Mouse (Mus musculus): ENCODE results near the gene Bbs5.
"Not testable (repeated sequence)": the region's sequence is repeated elsewhere in the genome, so short reads cannot be mapped to it uniquely, and the experiment has no call there.

Bbs5 gene

DNA sequence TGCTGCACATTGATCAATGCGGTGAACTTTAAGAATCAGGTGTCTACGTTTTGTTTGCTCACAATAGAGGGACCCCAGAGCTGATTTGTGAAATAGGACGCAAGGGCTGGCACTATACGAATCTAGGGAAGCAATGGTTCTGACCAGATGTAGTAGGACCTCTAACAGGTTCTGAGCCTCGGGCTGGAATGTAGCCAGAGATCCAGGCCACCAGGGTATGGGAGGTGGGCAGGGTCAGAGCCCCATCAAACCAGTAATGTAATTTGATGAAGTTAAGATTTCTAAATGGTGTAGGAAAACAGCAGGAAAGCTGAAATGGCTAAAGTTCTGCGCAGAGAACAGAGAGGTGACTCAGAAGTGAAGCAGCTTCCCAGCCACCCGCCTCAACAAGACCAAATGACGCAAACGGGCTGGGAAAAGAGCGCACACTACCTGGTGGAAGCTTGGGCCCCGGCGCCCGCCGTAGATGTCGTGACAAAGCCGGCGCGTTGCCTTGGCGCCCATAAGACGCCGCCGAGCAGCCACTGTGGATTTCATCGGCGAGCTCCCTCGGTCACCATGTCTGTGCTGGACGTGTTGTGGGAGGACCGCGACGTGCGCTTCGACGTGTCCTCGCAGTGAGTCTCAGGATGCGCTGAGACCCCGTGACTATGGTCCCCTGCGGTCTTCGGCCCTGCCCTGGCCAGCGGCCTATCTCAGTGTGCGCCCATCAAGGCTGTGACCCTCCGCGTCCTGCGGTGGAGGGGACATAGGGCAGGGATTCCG, at the start of gene Bbs5:
Gene Bbs5, plus strand, starts transcription at position 446 of the 765 bp plus-strand sequence.
- DNase-seq (ENCODE audit: low spot score in 2 of 2), result peak; percentile 85 to 91

DNA sequence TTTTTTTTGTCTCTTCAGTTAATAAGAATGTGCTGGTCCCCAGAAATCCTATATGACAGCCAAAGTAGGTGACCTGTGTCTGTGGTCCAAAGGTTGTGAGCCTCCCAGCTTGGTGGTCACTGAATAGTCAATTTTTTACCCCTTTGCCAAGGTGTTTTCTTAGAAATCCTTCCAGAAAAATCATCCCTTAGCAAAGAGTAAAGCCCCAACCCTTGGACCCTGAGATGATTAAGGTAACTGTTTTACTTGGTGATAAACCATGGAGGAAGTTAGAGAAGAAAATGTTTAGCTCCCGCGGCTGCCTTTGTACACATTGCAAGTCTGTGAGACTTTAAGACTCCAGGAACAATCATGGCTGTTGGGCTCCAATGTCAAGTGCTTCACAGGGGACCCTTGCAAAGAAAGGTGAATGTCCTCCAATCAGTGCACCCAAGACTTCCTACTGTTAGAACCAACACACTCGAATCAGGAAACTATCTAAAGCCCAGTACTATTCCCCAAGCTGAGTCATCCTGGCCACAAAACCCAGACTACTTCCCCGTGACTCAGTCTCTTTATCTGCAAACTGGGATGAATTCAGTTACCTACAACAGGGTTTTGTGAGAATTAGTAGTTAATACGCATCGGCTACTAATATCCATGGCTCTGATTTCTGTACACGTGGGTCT, 43.1 kb upstream of the Bbs5 start:
- DNase-seq (ENCODE audit: low spot score in 2 of 2), result no peak

DNA sequence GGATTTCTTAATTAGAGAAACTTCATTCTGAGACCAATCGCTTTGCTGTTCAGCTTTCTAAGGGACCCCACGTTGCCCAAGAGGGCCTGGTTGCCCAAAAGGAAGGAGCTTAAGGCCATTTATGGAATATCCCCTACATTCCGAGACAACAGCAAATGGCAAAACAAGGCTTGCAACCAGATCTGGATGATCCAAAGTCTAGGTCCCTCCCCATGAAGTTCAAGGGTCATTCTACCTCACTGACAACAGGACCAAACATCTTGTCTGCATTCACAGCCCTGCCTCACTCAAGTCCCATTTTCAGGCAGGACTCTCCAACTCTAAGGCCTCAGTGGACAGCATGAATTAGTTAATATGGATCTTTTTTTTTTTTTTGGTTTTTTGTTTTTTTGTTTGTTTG, 40.4 kb upstream of the Bbs5 start:
- no peak for DNase-seq (ENCODE audit: low spot score in 2 of 2)

DNA sequence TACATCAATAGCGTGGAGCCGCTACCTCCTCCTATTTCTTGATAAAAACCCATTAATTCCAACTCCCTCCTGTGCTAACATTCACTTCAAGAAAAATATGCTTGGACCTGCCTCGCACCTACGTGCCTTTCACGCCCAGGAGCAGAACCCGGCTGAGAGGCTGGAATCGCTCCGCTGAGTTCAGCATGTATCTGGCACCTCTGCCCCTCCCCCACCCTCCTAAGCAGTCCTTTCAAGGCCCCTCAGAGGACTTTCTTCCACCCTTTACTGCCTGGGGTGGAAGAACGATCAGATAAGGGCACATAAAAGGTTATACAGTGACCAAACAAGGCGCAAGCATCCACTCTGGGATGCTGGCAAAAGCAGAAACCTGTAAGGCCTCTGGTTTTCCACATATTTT, 34.7 kb upstream of the Bbs5 start:
- DNase-seq (ENCODE audit: low spot score in 2 of 2), result no peak

DNA sequence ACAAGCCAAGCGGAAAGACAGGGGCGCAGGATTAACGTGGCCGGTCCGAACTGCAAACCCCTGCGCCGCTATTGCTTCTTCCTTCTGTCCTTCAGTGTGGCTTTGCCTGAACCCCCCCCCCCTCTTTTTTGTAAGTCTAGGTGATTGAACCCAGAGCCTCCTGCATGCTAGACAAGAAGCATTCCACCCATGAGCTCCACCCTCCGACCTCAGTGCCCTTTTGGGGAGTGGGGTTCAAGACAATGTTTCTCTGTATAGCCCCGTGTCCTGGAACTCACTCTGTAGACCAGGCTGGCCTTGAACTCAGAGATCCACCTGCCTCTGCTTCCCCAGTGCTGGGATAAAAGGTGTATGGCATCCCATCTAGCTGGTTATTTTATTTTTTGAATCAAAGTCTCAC, 34.3 kb upstream of the Bbs5 start:
- DNase-seq (ENCODE audit: low spot score in 2 of 2), result no peak

DNA sequence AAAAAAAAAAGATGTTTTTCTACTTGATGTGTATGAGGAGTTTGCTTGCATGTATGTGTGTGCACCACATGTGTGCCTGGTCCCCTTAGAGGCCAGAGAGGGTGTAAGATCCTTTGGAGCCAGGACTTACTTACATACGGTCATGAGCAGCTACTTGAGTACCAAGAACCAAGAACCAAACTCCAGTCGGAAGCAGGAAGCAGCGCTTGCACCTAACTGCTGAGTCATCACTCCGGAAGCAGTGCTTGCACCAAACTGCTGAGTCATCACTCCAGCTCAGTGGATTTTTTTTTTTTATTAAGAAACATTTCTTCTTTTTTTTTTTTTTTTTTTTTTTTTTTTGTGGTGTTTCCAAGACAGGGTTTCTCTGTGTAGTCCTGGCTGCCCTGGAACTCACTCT, 33.7 kb upstream of the Bbs5 start:
- no peak for DNase-seq (ENCODE audit: low spot score in 2 of 2)

DNA sequence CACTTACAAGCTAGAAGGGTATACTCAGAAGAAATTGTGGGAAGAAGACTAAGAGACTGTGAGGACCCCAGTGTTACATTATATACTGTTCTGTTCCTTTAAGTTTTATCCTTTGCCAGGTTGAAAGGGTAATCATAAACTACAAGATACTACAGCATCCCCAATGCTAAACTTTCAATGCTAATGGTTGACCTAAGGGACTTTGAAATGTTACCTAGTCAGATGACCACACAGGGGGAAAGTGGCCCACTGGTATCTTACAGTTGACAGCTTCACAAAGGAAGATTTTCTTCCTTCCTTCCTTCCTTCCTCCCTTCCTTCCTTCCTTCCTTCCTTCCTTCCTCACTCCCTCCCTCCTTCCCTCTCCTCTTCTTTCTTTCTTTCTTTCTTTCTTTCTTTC, 28.6 kb upstream of the Bbs5 start:
- no peak for DNase-seq (ENCODE audit: low spot score in 2 of 2)

DNA sequence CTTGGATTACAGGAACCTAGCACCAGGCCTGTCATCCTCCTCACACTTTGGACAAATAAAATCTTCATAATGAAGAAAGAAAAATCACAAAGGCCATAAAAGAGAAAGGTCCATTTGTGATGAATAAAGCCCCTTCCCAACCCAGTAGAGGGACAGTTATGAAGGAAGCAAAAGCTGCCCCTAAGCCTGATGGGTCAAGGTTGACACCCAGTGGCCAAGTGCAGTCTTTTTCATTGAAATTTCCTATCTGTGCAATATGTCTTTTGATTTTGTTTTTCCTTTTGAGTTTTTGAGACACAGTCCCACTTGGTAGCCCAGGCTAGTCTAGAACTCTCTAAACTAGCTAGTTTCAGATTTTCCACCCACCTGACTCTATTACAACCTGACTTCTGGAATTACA, 27.7 kb upstream of the Bbs5 start:
- no peak for DNase-seq (ENCODE audit: low spot score in 2 of 2)

DNA sequence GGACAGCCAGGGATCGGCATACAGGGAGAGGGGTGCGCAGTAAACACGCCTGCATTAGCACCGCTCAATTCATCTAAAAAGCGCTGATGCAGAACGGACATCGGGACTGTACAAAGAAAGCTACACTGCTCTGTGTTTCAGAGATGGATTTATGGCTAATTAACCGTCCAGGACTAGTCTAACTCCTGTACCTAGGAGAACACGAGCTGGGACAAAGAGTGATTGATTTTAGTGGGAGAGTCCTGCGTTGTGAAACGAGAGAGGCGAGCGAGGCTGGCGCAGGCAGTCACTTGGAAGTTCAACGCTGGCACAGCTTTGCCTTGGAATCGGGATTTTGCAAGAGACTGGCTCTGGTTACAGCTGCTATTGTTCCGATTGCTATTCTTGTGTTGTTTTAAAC, 17.8 kb upstream of the Bbs5 start:
- DNase-seq (ENCODE audit: low spot score in 2 of 2), result no peak

DNA sequence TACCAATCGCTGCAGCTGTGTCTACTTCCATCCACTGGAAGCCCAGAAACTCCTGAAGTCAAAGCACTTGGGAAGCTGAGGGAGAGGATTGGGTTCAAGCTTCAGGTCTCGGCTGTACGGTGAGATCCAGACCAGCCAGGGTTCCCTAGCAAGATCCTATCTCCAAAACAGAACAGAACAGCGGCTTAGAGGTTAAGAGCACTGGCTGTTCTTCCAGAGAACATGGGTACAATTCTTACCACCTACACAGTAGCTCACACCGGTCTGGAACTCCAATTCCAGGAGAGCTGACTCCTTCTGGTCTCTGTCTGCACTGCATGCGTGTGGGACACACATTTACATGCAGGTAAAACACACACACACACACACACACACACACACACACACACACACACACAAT, 17.1 kb upstream of the Bbs5 start:
- DNase-seq (ENCODE audit: low spot score in 2 of 2), result no peak

DNA sequence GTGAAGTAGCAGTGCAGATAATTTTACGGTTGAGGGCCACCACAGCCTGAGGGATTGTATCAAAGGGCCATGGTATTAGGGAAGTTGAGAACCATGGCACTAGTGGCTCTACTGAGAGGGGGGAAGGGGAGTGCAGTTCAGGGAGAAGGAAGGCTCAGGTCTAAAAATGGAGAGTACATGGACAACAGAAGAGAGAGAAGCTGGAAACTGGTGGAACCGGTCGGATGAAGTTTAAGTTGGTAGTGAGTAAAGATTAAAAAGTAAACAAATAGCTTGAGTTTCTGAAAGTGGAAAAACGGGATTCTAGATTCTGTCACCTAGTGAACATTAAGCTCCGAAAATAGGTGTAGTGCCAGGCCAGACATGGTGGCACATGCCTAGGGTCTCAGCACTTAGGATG, 16.2 kb upstream of the Bbs5 start:
- DNase-seq (ENCODE audit: low spot score in 2 of 2), result no peak

DNA sequence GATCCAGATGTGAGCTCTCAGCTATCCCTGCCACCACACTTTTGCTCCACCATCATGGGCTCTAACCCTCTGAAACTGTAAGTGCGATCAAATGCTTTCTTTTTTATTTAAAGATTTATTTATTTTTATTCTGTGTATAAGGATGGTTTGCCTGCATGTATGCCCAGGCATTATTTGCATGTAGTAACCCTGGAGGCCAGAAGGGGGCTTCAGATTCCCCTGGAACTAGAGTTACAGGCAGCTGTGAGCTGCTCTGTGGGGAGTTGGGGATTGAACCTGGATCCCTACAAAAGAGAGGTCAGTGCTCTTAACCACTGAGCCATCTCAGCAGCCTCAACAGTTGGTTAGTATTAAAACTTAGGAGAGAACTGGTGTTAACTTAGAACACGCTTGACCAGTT, 15.5 kb upstream of the Bbs5 start:
- DNase-seq (ENCODE audit: low spot score in 2 of 2), result no peak

DNA sequence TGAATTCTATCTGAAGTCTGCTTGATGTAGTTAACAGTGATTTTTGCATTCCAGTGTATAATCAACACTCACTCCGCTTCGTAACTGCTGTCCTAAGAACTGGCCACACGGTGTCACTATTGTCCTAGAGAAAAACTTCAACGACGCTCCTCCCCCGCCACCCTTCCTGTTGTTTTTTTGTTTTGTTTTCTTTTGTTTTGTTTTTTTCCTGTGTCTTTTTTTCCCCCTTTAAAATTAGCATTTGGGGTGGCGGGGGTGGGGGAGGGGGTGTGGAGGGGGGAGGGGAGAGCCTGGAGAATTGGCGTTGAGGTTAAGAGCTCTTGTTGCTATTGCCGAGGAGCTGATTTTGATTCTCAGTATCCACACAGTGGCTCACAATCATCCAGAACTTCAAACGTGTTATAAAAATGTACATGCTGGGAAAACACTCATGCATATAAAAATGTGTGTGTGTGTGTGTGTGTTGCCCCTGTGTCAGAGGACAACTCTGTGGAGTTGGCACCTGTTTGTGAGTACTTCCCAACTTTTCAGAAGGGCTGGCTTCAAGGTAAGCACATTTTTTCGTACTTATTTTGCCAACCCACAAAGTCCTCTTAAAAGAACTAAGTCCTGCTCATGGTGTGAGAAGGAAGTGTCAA, 11.8 kb upstream of the Bbs5 start:
- peak in 1 of 2 experiments; percentile 37 for DNase-seq (ENCODE audit: low spot score in 2 of 2)

DNA sequence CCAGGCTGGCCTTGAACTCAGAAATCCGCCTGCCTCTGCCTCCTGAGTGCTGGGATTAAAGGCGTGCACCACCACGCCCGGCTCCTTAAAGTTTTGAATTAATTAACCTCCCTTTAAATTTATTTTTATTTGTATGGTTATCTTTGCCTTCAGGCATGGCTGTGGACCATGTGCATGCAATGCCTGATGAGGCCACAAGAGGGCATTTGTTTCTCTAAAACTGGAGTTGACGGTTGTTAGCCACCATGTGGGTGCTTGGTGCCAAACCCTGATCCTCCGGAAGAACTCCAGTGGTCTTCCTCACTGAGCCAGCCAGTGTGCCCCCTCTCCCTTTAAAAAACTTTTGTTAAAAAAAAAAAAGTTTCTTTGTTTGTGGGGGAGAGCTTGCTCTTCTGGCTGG, 11.2 kb upstream of the Bbs5 start:
- DNase-seq (ENCODE audit: low spot score in 2 of 2), result peak in 1 of 2 experiments; percentile 55

DNA sequence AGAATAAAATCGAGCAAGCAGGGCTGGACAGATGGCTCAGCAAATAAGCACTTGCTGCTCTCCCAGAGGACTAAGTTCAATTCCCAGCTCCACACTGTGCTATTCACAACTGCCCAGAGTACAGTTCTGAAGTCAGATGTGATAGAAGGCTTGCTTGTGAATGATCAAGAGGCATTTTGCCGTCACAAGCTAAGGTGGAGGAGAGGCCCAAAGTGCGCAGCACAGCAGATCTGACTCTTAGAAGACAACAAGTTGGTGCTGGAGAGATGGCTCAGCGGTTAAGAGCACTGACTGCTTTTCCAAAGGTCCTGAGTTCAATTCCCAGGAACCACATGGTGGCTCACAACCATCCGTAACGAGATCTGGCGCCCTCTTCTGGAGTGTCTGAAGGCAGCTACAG, 9.0 kb upstream of the Bbs5 start:
- not testable (repeated sequence) for DNase-seq (ENCODE audit: low spot score in 2 of 2)

DNA sequence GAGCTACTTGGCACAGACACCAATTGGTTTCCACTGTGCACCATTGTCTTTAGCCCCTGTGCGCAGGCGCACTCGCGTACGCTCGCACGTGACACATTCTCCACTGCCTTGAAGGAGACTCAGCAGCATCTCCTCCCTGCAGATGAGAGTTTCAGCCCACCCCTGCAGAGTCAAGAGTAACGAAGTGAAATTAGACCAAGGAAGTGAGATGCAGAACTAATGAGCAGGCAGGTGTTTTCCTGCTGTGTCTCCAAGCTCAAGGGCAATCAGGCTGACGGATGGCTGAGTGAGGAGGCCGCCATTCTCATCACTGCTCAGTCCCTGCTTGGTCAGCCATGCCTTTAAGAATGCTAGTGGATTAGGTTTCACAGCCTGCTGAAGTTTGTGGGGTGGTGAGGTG, 6.9 kb upstream of the Bbs5 start:
- DNase-seq (ENCODE audit: low spot score in 2 of 2), result peak in 1 of 2 experiments; percentile 15

DNA sequence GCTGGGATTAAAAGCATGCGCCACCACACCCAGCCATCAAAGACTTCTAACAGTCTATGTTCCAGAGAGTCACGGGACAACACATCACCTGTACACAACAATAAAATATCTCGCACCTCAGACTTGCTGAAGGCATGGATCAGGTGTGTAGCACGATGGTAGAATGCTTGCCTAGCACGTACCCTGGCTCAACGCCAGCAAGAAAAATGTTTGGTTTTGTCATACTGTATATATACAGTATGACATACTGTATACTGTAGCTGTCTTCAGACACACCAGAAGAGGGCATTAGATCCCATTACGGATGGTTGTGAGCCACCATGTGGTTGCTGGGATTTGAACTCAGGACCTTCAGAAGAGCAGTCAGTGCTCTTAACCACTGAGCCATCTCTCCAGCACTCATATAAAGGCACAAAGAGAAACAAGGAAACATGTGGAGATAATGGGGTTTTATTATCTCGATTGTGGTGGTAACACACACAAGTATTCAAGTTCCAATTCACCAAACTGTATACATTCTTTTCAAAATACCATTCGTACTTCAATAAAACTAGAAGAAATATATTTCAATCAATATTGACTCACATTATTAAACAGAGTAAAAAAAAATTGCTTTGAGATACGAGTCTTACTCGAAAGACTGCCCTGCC, 1.9 kb upstream of the Bbs5 start:
- DNase-seq (ENCODE audit: low spot score in 2 of 2), result no peak

DNA sequence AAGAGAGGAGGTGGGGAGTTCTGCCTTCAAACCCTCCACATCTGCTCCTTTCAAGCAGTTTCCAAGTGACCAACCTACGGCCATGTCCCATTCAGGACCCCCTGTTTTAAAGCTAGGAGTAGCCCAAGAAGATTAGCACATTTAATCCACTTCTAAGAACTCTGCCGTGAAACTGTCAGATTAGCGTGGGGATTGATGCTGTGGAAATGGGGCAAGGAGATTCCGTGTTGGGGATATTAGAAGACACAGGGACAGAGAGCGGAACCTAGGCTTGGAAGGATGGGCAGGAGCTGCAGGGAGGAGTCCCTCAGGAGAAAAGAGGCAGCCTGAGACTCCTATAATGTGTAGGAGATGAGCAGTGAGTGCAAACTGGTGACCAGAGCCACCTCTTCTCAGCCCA, 2.7 kb downstream of the Bbs5 start:
- DNase-seq (ENCODE audit: low spot score in 2 of 2), result no peak

DNA sequence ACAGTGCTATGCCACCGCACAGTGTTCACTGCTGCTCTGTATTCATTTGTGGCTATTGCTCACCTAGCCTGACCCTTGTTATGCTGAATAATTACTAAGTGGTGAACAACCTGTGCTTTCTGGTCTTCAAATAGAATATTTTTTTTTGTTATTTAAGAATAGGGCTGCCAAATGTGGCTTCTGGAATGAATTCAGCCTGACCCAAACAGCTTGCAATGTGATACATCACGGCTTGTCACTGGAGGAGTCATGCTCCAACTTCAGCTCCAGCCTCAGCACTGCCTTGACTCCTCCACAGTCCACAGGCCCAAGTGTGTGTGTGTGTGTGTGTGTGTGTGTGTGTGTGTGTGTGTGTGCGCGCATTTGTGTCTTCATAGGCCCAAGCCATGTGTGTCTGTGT, 12.4 kb downstream of the Bbs5 start:
- no peak for DNase-seq (ENCODE audit: low spot score in 2 of 2)

DNA sequence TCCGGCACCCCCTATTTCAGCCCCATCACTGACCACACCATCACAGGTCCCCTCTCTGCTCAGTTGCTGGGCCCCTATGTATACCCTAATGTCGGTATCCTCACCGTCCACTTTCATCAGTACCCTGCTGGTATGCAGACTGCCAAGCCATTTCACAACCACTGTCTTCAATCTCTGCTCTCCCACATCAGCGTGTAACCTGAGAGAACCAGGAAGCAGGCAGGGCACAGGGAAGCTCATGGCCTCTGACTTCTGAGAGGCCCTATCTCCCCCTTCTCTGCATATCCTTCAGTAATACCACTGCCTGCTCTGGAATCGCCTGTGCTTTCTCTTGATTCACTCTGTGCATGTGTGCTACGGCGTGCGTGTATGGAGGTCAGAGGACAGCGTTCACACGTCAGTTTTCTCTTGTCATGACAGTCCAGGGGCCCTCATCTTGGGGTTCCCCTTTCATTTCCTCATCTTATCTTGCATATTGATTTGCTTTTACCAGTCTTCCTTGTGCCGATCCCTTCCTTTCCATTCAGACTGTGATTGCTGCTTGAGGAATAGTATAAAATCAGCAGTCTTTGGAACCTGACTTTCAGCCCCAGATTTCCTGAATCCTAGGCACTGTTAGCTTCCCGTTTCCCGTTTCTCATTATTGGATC, 17.0 kb downstream of the Bbs5 start:
- no peak for DNase-seq (ENCODE audit: low spot score in 2 of 2)

DNA sequence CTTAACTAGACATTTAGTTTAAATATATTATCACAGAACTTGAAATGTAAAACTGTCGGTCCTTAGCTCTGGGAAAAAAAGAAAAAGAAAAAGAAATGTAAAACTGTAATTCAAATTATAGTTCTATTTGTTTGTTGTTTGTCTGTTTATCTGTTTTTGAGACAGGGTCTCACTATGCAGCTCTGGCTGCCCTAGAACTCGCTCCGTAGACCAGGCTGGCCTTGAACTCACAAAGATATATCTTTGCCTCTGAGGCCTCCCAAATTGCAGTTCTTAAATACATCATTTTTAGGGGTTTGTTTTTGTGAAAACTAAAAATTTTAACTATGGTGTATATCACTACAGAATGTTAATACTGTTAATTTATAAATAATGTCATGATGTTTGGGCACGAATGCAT, 20.7 kb downstream of the Bbs5 start:
- DNase-seq (ENCODE audit: low spot score in 2 of 2), result no peak

DNA sequence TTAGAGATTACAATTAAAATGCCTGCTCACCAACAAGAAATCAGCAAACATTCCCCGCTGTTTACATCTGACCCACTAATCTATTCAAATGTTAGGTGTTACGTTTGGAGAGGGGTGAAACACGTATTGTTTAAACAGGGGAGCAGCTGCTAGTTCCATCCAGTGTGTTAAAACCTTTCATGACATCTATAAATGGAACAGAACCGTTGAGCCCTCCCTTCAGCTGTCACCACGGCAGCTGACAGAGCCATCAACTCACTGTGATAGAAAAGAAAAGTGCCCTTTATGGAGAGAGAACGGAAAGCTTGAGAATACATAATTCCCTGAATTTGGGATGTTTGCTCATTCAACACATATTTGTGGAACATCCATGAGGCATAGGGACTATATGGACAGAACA, 21.4 kb downstream of the Bbs5 start:
- no peak for DNase-seq (ENCODE audit: low spot score in 2 of 2)
